Mouse (Mus musculus): Measurements from ENCODE around the gene Tenm3. TPM values are rescaled to one million over a fixed set of nuclear protein-coding genes. Genes with fewer than 3 reads are reported as not detected.

Tenm3 gene
- polyA plus RNA-seq, 1 experiment from 2014 or later, result 18.2 TPM

- H3K4me2 ChIP-seq, result no peak overlapping the region
These were observed 468.6 kb downstream of the Tenm3 start for GRCm38 (mm10) chr8:48375183-48375582.

GRCm38 (mm10) chr8:48373404-48373803, 470.3 kb downstream of the Tenm3 start:
- Histone ChIP-seq H3K4me3 (ENCODE audit: low read depth, low read length) (no peak overlapping the region), H3K9ac (ENCODE audit: low read depth, low read length) (no peak overlapping the region), H3K4me2 (no peak overlapping the region), H3K9me3 (replicated peaks; ENCODE audit: control insufficient read depth, low read length) (no peaks in the 10 kb centered on the region), H3K27ac (ENCODE audit: low read depth, low read length) (no peak overlapping the region), H3K27me3 (ENCODE audit: control insufficient read depth, insufficient read depth, low read length) (no peaks in the 10 kb centered on the region), H3K4me1 (ENCODE audit: control insufficient read depth, insufficient read depth, low read length) (no peaks in the 10 kb centered on the region), H3K36me3 (ENCODE audit: control insufficient read depth, insufficient read depth, low read length) (no peaks in the 10 kb centered on the region)
- ATAC-seq (replicated peaks; ENCODE audit: insufficient number of reproducible peaks, low FRiP score, low TSS enrichment), result no peak
- 80% methylated on average over 11 of the region's 11 CpGs for WGBS (ENCODE audit: insufficient replicate concordance)

More at GRCm38 (mm10) chr8:48375183-48375582, 468.6 kb downstream of the Tenm3 start:
- WGBS (ENCODE audit: insufficient replicate concordance), result 86% methylated on average over 5 of the region's 5 CpGs
- Histone ChIP-seq H3K9ac (ENCODE audit: low read depth, low read length) (no peak overlapping the region), H3K36me3 (ENCODE audit: control insufficient read depth, insufficient read depth, low read length) (no peaks in the 10 kb centered on the region), H3K4me1 (ENCODE audit: control insufficient read depth, insufficient read depth, low read length) (peaks cover 4% of the 10 kb centered on the region; the same call in 1 of the 2 replicates), H3K27ac (ENCODE audit: low read depth, low read length) (no peak overlapping the region), H3K9me3 (replicated peaks; ENCODE audit: control insufficient read depth, low read length) (no peaks in the 10 kb centered on the region), H3K27me3 (ENCODE audit: control insufficient read depth, insufficient read depth, low read length) (no peaks in the 10 kb centered on the region), H3K4me3 (ENCODE audit: low read depth, low read length) (no peak overlapping the region)
- no peak for ATAC-seq (replicated peaks; ENCODE audit: insufficient number of reproducible peaks, low FRiP score, low TSS enrichment)

- Histone ChIP-seq H3K4me3 (ENCODE audit: low read depth, low read length) (no peak overlapping the region), H3K4me2 (no peak overlapping the region), H3K27me3 (ENCODE audit: control insufficient read depth, insufficient read depth, low read length) (no peaks in the 10 kb centered on the region), H3K9me3 (replicated peaks; ENCODE audit: control insufficient read depth, low read length) (no peaks in the 10 kb centered on the region), H3K9ac (ENCODE audit: low read depth, low read length) (no peak overlapping the region), H3K36me3 (ENCODE audit: control insufficient read depth, insufficient read depth, low read length) (no peaks in the 10 kb centered on the region), H3K4me1 (ENCODE audit: control insufficient read depth, insufficient read depth, low read length) (no peaks in the 10 kb centered on the region), H3K27ac (ENCODE audit: low read depth, low read length) (no peak overlapping the region)
- WGBS (ENCODE audit: insufficient replicate concordance), result 86% methylated on average over 10 of the region's 10 CpGs
- ATAC-seq (replicated peaks; ENCODE audit: insufficient number of reproducible peaks, low FRiP score, low TSS enrichment), result no peak
These were observed 476.6 kb downstream of the Tenm3 start for GRCm38 (mm10) chr8:48367164-48367563.

- Histone ChIP-seq H3K4me3 (ENCODE audit: low read depth, low read length) (no peak overlapping the region), H3K27ac (ENCODE audit: low read depth, low read length) (no peak overlapping the region), H3K9ac (ENCODE audit: low read depth, low read length) (no peak overlapping the region), H3K27me3 (ENCODE audit: control insufficient read depth, insufficient read depth, low read length) (no peaks in the 10 kb centered on the region), H3K4me1 (ENCODE audit: control insufficient read depth, insufficient read depth, low read length) (no peaks in the 10 kb centered on the region), H3K9me3 (replicated peaks; ENCODE audit: control insufficient read depth, low read length) (no peaks in the 10 kb centered on the region), H3K36me3 (ENCODE audit: control insufficient read depth, insufficient read depth, low read length) (no peaks in the 10 kb centered on the region), H3K4me2 (no peak overlapping the region)
- 72% methylated on average over 2 of the region's 2 CpGs for WGBS (ENCODE audit: insufficient replicate concordance)
- no peak for ATAC-seq (replicated peaks; ENCODE audit: insufficient number of reproducible peaks, low FRiP score, low TSS enrichment)
These were observed 486.9 kb downstream of the Tenm3 start for GRCm38 (mm10) chr8:48356849-48357248.

- Histone ChIP-seq H3K36me3 (ENCODE audit: control insufficient read depth, insufficient read depth, low read length) (no peaks in the 10 kb centered on the region), H3K4me1 (ENCODE audit: control insufficient read depth, insufficient read depth, low read length) (no peaks in the 10 kb centered on the region), H3K4me3 (ENCODE audit: low read depth, low read length) (no peak overlapping the region), H3K27ac (ENCODE audit: low read depth, low read length) (no peak overlapping the region), H3K4me2 (no peak overlapping the region), H3K9ac (ENCODE audit: low read depth, low read length) (no peak overlapping the region), H3K27me3 (ENCODE audit: control insufficient read depth, insufficient read depth, low read length) (no peaks in the 10 kb centered on the region), H3K9me3 (replicated peaks; ENCODE audit: control insufficient read depth, low read length) (no peaks in the 10 kb centered on the region)
- no peak for ATAC-seq (replicated peaks; ENCODE audit: insufficient number of reproducible peaks, low FRiP score, low TSS enrichment)
- 80% methylated on average over 6 of the region's 6 CpGs for WGBS (ENCODE audit: insufficient replicate concordance)
These were observed 490.3 kb downstream of the Tenm3 start for GRCm38 (mm10) chr8:48353458-48353857.

- Histone ChIP-seq H3K4me2 (no peak overlapping the region), H3K27ac (ENCODE audit: low read depth, low read length) (no peak overlapping the region), H3K27me3 (ENCODE audit: control insufficient read depth, insufficient read depth, low read length) (no peaks in the 10 kb centered on the region), H3K4me1 (ENCODE audit: control insufficient read depth, insufficient read depth, low read length) (no peaks in the 10 kb centered on the region), H3K9me3 (replicated peaks; ENCODE audit: control insufficient read depth, low read length) (no peaks in the 10 kb centered on the region), H3K9ac (ENCODE audit: low read depth, low read length) (no peak overlapping the region), H3K4me3 (ENCODE audit: low read depth, low read length) (no peak overlapping the region), H3K36me3 (ENCODE audit: control insufficient read depth, insufficient read depth, low read length) (no peaks in the 10 kb centered on the region)
- WGBS (ENCODE audit: insufficient replicate concordance), result 93% methylated on average over 5 of the region's 5 CpGs
- no peak for ATAC-seq (replicated peaks; ENCODE audit: insufficient number of reproducible peaks, low FRiP score, low TSS enrichment)
These were observed 494.9 kb downstream of the Tenm3 start for GRCm38 (mm10) chr8:48348901-48349300.

GRCm38 (mm10) chr8:48348386-48348785, 495.4 kb downstream of the Tenm3 start:
- ATAC-seq (replicated peaks; ENCODE audit: insufficient number of reproducible peaks, low FRiP score, low TSS enrichment), result no peak
- H3K9me3 ChIP-seq (replicated peaks; ENCODE audit: control insufficient read depth, low read length), result no peaks in the 10 kb centered on the region
- no peak overlapping the region for H3K27ac ChIP-seq (ENCODE audit: low read depth, low read length)
- H3K4me1 ChIP-seq (ENCODE audit: control insufficient read depth, insufficient read depth, low read length), result no peaks in the 10 kb centered on the region
- H3K9ac ChIP-seq (ENCODE audit: low read depth, low read length), result no peak overlapping the region
- WGBS (ENCODE audit: insufficient replicate concordance), result 91% methylated on average over 4 of the region's 4 CpGs
- no peaks in the 10 kb centered on the region for H3K27me3 ChIP-seq (ENCODE audit: control insufficient read depth, insufficient read depth, low read length)
- no peak overlapping the region for H3K4me3 ChIP-seq (ENCODE audit: low read depth, low read length)
- no peaks in the 10 kb centered on the region for H3K36me3 ChIP-seq (ENCODE audit: control insufficient read depth, insufficient read depth, low read length)
- H3K4me2 ChIP-seq, result no peak overlapping the region

GRCm38 (mm10) chr8:48343067-48343420, 500.7 kb downstream of the Tenm3 start:
- H3K4me3 ChIP-seq (ENCODE audit: low read depth, low read length), result no peak overlapping the region
- no peak overlapping the region for H3K4me2 ChIP-seq
- no peaks in the 10 kb centered on the region for H3K4me1 ChIP-seq (ENCODE audit: control insufficient read depth, insufficient read depth, low read length)
- WGBS (ENCODE audit: insufficient replicate concordance), result 84% methylated on average over 18 of the region's 18 CpGs
- no peaks in the 10 kb centered on the region for H3K36me3 ChIP-seq (ENCODE audit: control insufficient read depth, insufficient read depth, low read length)
- no peaks in the 10 kb centered on the region for H3K9me3 ChIP-seq (replicated peaks; ENCODE audit: control insufficient read depth, low read length)
- no peak for ATAC-seq (replicated peaks; ENCODE audit: insufficient number of reproducible peaks, low FRiP score, low TSS enrichment)
- no peak overlapping the region for H3K9ac ChIP-seq (ENCODE audit: low read depth, low read length)
- H3K27ac ChIP-seq (ENCODE audit: low read depth, low read length), result no peak overlapping the region
- H3K27me3 ChIP-seq (ENCODE audit: control insufficient read depth, insufficient read depth, low read length), result no peaks in the 10 kb centered on the region

- Histone ChIP-seq H3K9me3 (replicated peaks; ENCODE audit: control insufficient read depth, low read length) (no peaks in the 10 kb centered on the region), H3K27ac (ENCODE audit: low read depth, low read length) (no peak overlapping the region), H3K9ac (ENCODE audit: low read depth, low read length) (no peak overlapping the region), H3K4me1 (ENCODE audit: control insufficient read depth, insufficient read depth, low read length) (no peaks in the 10 kb centered on the region), H3K4me3 (ENCODE audit: low read depth, low read length) (no peak overlapping the region), H3K27me3 (ENCODE audit: control insufficient read depth, insufficient read depth, low read length) (no peaks in the 10 kb centered on the region), H3K36me3 (ENCODE audit: control insufficient read depth, insufficient read depth, low read length) (no peaks in the 10 kb centered on the region), H3K4me2 (no peak overlapping the region)
- no peak for ATAC-seq (replicated peaks; ENCODE audit: insufficient number of reproducible peaks, low FRiP score, low TSS enrichment)
- 76% methylated on average over 30 of the region's 30 CpGs for WGBS (ENCODE audit: insufficient replicate concordance)
These were observed 501.3 kb downstream of the Tenm3 start for GRCm38 (mm10) chr8:48342321-48343066.

Data from heart, embryonic 11.5 days (tissue).